Mouse (Mus musculus): ENCODE measurements around the gene Dnajc7. TPM values are rescaled to one million over a fixed set of nuclear protein-coding genes. Genes with fewer than 3 reads are reported as not detected.
A peak's percentile ranks its signal among the peaks of the same experiment; 100 is the strongest.

The Dnajc7 gene
- polyA plus RNA-seq, 1 experiment, result 177 TPM

- Histone ChIP-seq H3K27me3 (ENCODE audit: control insufficient read depth, insufficient read depth, low read length) (no peaks in the 10 kb centered on the region), H3K4me3 (replicated peaks; ENCODE audit: insufficient read depth, low read depth, low read length) (no peak overlapping the region), H3K4me1 (ENCODE audit: control insufficient read depth, insufficient read depth, low read length) (peaks cover 16% of the 10 kb centered on the region), H3K27ac (ENCODE audit: insufficient read depth, low read length) (peak overlapping the region; percentile 79; the same call in 1 of the 2 replicates)
- peak in 1 of 2 experiments; percentile 59 for DNase-seq
- WGBS, result 53% methylated on average over 4 of the region's 4 CpGs
- TF ChIP-seq POLR2A (IDR thresholded peaks at IDR 0.05; ENCODE audit: borderline replicate concordance, insufficient read depth, low read length) (no peak), CTCF (IDR thresholded peaks at IDR 0.05; ENCODE audit: borderline replicate concordance, insufficient read depth, low read depth, low read length) (no peak)
Observed at GRCm38 (mm10) chr11:100604321-100605005, 15.5 kb downstream of the Dnajc7 start.

GRCm38 (mm10) chr11:100603813-100604212 is 16.2 kb downstream of the Dnajc7 start:
- 5% methylated on average over 8 of the region's 8 CpGs for WGBS
- Histone ChIP-seq H3K4me3 (replicated peaks; ENCODE audit: insufficient read depth, low read depth, low read length) (no peak overlapping the region), H3K27ac (ENCODE audit: insufficient read depth, low read length) (peak overlapping the region; percentile 49), H3K4me1 (ENCODE audit: control insufficient read depth, insufficient read depth, low read length) (peaks cover 16% of the 10 kb centered on the region), H3K27me3 (ENCODE audit: control insufficient read depth, insufficient read depth, low read length) (no peaks in the 10 kb centered on the region)
- peak; percentile 58 to 75 for DNase-seq
- no peak for TF ChIP-seq POLR2A (IDR thresholded peaks at IDR 0.05; ENCODE audit: borderline replicate concordance, insufficient read depth, low read length)
- TF ChIP-seq CTCF (IDR thresholded peaks at IDR 0.05; ENCODE audit: borderline replicate concordance, insufficient read depth, low read depth, low read length), result no peak

GRCm38 (mm10) chr11:100603155-100603554 is 16.8 kb downstream of the Dnajc7 start:
- peak overlapping the region; percentile 49; the same call in 1 of the 2 replicates for H3K27ac ChIP-seq (ENCODE audit: insufficient read depth, low read length)
- no peak for DNase-seq
- no peaks in the 10 kb centered on the region for H3K27me3 ChIP-seq (ENCODE audit: control insufficient read depth, insufficient read depth, low read length)
- TF ChIP-seq CTCF (IDR thresholded peaks at IDR 0.05; ENCODE audit: borderline replicate concordance, insufficient read depth, low read depth, low read length) (no peak), POLR2A (IDR thresholded peaks at IDR 0.05; ENCODE audit: borderline replicate concordance, insufficient read depth, low read length) (no peak)
- H3K4me3 ChIP-seq (replicated peaks; ENCODE audit: insufficient read depth, low read depth, low read length), result no peak overlapping the region
- 45% methylated on average over 9 of the region's 9 CpGs for WGBS
- peaks cover 16% of the 10 kb centered on the region for H3K4me1 ChIP-seq (ENCODE audit: control insufficient read depth, insufficient read depth, low read length)

- no peaks in the 10 kb centered on the region for H3K27me3 ChIP-seq (ENCODE audit: control insufficient read depth, insufficient read depth, low read length)
- no peak overlapping the region for H3K4me3 ChIP-seq (replicated peaks; ENCODE audit: insufficient read depth, low read depth, low read length)
- no peak overlapping the region for H3K27ac ChIP-seq (ENCODE audit: insufficient read depth, low read length)
- no peak for DNase-seq
- no peak for TF ChIP-seq CTCF (IDR thresholded peaks at IDR 0.05; ENCODE audit: borderline replicate concordance, insufficient read depth, low read depth, low read length)
- no peak for TF ChIP-seq POLR2A (IDR thresholded peaks at IDR 0.05; ENCODE audit: borderline replicate concordance, insufficient read depth, low read length)
- peaks cover 16% of the 10 kb centered on the region for H3K4me1 ChIP-seq (ENCODE audit: control insufficient read depth, insufficient read depth, low read length)
- WGBS, result 89% methylated on average over 3 of the region's 3 CpGs
Observed at GRCm38 (mm10) chr11:100601372-100601771, 18.6 kb downstream of the Dnajc7 start.

- 92% methylated on average over 4 of the region's 4 CpGs for WGBS
- TF ChIP-seq CTCF (IDR thresholded peaks at IDR 0.05; ENCODE audit: borderline replicate concordance, insufficient read depth, low read depth, low read length), result no peak
- no peak for TF ChIP-seq POLR2A (IDR thresholded peaks at IDR 0.05; ENCODE audit: borderline replicate concordance, insufficient read depth, low read length)
- DNase-seq, result no peak
Observed at GRCm38 (mm10) chr11:100598074-100598473, 21.9 kb downstream of the Dnajc7 start.

GRCm38 (mm10) chr11:100595533-100595932 is 24.4 kb downstream of the Dnajc7 start:
- no peak overlapping the region for H3K27ac ChIP-seq (ENCODE audit: insufficient read depth, low read length)
- WGBS, result 15% methylated on average over 4 of the region's 4 CpGs
- peak in 1 of 2 experiments; percentile 64 for DNase-seq
- peaks cover 18% of the 10 kb centered on the region for H3K4me1 ChIP-seq (ENCODE audit: control insufficient read depth, insufficient read depth, low read length)
- no peaks in the 10 kb centered on the region for H3K27me3 ChIP-seq (ENCODE audit: control insufficient read depth, insufficient read depth, low read length)
- H3K4me3 ChIP-seq (replicated peaks; ENCODE audit: insufficient read depth, low read depth, low read length), result no peak overlapping the region
- TF ChIP-seq CTCF (IDR thresholded peaks at IDR 0.05; ENCODE audit: borderline replicate concordance, insufficient read depth, low read depth, low read length) (no peak), POLR2A (IDR thresholded peaks at IDR 0.05; ENCODE audit: borderline replicate concordance, insufficient read depth, low read length) (no peak)

More at GRCm38 (mm10) chr11:100598074-100598473, 21.9 kb downstream of the Dnajc7 start:
- no peaks in the 10 kb centered on the region for H3K27me3 ChIP-seq (ENCODE audit: control insufficient read depth, insufficient read depth, low read length)
- H3K4me1 ChIP-seq (ENCODE audit: control insufficient read depth, insufficient read depth, low read length), result peaks cover 8% of the 10 kb centered on the region; the same call in 1 of the 2 replicates
- no peak overlapping the region for H3K27ac ChIP-seq (ENCODE audit: insufficient read depth, low read length)
- H3K4me3 ChIP-seq (replicated peaks; ENCODE audit: insufficient read depth, low read depth, low read length), result no peak overlapping the region

- no peak for TF ChIP-seq POLR2A (IDR thresholded peaks at IDR 0.05; ENCODE audit: borderline replicate concordance, insufficient read depth, low read length)
- Histone ChIP-seq H3K4me1 (ENCODE audit: control insufficient read depth, insufficient read depth, low read length) (peaks cover 18% of the 10 kb centered on the region), H3K27me3 (ENCODE audit: control insufficient read depth, insufficient read depth, low read length) (no peaks in the 10 kb centered on the region), H3K27ac (ENCODE audit: insufficient read depth, low read length) (no peak overlapping the region; the same call in 1 of the 2 replicates), H3K4me3 (replicated peaks; ENCODE audit: insufficient read depth, low read depth, low read length) (no peak overlapping the region)
- no peak for DNase-seq
- 85% methylated on average over 7 of the region's 7 CpGs for WGBS
Observed at GRCm38 (mm10) chr11:100594608-100595007, 25.4 kb downstream of the Dnajc7 start.

Measured in cerebellum, adult 2 months (tissue).